Mouse (Mus musculus): Measurements from ENCODE around the gene Gpc6.
A peak's percentile ranks its signal among the peaks of the same experiment; 100 is the strongest.

The Gpc6 gene

DNA sequence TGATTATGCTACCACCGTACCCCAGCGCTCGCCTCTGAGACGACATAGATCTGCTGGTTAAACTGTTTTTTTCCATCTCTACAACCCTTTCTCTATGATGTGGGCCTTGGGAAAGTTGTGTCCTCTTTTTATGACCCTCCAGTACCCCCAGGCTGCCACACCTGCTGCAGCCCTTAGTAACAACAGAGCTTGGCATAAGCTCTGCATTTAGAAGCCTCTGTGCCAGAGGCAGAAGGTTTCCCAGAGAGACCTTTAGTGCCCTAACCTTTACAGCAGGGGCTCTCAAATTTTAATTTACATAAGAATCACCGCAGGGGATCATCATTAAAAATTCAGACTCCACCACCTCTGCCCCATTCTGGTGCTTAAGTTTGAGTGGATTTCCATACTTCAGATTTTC is 875.3 kb downstream of the Gpc6 start:
- no peak for DNase-seq (ENCODE audit: low read depth)

DNA sequence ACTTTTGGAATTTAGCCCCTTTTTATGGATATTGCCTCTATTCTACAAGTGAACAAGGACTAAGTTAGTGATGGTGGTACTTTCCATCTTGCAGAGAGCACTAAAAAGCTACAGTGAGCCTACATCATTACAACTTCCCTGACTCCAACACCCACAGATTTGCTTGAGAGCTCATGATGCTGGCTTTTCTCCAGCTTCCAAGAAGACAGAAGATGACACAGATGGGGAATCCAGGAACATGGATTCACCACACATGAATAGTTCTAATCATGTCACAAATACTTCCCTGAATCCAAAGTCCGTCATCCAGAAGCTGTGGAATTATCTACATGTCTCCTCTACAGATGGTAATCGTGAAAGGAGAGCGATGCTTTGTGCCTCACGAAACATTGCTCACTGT is 882.7 kb downstream of the Gpc6 start:
- no peak for DNase-seq (ENCODE audit: low read depth)

DNA sequence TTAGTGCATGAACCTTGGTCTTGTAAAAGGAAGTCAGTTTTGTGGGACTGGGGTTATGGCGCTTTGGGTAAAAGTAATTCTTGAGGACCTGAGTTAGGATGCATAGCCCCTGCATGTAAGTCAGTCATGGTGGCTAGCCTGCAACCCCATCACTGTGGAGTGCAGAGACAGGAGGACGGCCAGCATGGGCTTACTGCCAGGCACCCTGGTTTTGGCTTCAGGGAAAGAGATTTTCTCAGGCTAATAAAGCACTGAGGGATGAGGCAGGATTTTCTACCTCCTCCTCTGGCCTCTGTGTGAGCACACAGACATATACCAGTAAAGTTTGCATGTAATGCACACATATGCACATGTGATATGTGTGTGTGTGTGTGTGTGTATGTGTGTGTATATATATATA is 883.2 kb downstream of the Gpc6 start:
- no peak for DNase-seq (ENCODE audit: low read depth)

- DNase-seq (ENCODE audit: low read depth): no peak
Measured at GRCm38 (mm10) chr14:117810321-117811270, 885.5 kb downstream of the Gpc6 start.

GRCm38 (mm10) chr14:117813473-117813872 is 888.4 kb downstream of the Gpc6 start:
- no peak for DNase-seq (ENCODE audit: low read depth)

DNA sequence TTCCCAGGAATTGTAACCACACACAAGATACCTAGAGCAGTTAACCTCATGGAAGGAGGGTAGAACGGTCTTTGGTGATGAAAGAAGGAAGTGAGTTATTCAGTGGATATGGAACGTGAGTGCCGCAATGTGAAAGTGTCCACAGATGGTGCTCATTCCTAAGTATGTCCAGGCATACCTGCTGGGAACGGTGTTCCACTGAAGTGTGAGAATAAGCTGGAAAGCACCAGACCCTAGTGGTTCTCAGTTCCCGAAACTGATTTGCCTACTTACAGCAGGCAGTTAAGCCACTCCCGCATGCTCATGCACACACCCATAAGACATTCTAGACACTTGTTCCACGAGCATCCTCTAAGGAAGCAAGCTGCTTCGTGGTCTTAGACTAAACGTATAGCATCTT is 890.9 kb downstream of the Gpc6 start:
- no peak for DNase-seq (ENCODE audit: low read depth)

DNA sequence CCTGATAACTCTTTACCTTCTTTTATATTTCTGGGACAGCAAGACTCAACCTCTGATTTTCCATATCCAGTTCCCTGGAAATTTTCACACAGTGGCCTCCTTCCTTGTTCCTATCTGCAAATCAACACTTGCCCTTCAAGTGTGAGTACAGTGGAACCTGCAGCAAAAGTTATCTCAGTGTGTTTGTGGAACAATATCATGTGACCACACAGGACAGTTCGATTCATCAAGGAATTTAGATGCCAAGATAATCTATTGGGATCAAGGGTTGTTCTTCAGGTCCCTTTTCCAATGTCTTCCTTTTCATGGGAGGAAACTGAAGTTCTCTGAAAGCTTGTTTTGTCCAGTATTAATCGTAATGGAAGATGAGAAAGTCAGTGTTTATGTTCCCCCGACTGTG is 891.6 kb downstream of the Gpc6 start:
- DNase-seq (ENCODE audit: low read depth): no peak

GRCm38 (mm10) chr14:117817196-117817595 is 892.1 kb downstream of the Gpc6 start:
- no peak for DNase-seq (ENCODE audit: low read depth)

DNA sequence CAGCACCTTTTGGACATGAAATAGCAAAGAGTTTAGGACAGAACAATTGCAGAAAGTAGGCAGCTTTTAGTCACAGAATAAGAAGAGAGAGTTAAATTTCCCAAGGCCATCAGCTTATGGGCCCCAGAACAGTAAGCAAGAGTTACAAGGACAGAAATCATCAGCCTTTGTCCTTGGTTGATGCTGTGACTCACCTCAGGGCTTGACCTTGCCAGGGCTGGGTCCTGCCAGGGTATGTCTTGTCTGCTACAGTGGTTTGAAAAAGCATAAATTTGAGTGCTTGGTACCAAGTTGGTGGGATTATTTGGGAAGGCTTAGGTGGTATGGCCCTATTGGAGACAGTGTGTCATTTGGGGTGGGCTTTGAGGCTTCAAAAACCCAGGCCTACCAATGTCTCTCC is 899.4 kb downstream of the Gpc6 start:
- DNase-seq (ENCODE audit: low read depth): no peak

DNA sequence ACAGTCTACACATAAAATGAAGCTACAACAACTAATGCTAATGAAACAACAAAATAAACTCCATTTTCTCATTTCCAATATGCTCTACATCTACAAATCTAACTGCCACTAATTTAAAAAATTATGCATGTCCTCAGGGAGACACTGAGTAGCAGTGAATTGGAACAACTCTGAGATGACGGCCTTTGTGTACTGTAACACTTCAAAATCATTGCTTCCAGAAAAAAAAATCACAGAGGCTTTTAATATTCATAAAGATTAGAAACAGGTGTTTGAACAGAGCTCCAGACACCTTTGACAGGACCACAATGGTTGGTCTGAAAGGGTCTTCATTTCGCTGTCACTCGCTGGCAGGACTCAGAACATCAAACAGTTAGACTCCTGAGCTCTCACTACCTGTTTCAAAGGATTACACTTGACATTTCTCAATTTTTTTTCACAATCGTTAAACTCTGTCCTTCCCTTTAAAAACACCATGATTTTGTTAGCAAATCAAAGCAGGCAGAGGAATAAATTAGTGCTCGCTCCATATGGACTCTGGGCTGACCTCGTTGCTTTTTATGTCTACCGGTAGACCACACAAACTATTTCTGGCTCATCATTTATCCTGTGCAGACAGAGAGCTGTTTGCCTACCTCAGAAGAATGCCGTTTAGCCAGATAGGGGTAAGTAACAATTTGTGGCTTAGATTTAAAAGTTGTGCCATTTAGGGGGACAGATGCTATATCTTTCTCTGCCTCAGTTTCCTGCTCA is 901.4 kb downstream of the Gpc6 start:
- no peak for DNase-seq (ENCODE audit: low read depth)

- DNase-seq (ENCODE audit: low read depth): no peak
Measured at GRCm38 (mm10) chr14:117831267-117831666, 906.2 kb downstream of the Gpc6 start.

- peak; percentile 31 for DNase-seq (ENCODE audit: low read depth)
Measured at GRCm38 (mm10) chr14:117831731-117832130, 906.6 kb downstream of the Gpc6 start.

- no peak for DNase-seq (ENCODE audit: low read depth)
Measured at GRCm38 (mm10) chr14:117835506-117835905, 910.4 kb downstream of the Gpc6 start.

DNA sequence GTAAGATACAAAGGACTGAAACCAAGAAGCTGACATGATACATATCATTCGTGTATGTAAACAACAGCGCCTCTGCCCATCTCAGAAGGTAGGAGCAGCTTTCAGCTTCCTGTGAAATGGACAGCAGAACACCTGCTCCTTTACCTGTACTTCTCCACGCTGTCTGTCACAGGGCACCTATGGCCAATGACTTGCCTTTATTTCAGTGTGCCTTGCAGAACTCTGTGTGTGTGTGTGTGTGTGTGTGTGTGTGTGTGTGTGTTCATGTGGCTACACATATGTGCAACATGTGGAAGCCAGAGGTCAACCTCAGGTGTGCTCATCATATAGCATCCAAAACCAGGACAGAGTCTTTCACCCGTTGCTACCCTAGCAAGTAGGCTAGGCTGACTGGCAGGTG is 911.9 kb downstream of the Gpc6 start:
- no peak for DNase-seq (ENCODE audit: low read depth)

DNA sequence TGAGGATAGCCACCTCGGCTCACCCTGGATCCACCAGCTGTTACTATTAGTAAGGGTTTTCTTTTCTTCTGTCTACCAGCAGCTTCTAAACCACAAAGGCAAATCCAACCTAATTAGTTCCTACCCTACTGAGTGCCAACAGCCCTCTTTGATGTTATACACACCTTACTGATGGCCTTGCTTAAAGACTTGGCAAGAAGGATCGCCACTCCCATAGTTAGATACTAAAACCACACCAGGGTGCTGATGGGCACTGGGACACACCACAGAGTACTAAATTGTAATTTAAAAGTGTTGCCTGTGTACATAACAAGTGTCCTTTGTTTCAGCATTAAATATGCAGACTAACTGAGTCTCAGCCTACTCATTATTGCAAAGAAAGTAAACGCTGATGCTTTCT is 912.6 kb downstream of the Gpc6 start:
- no peak for DNase-seq (ENCODE audit: low read depth)

DNA sequence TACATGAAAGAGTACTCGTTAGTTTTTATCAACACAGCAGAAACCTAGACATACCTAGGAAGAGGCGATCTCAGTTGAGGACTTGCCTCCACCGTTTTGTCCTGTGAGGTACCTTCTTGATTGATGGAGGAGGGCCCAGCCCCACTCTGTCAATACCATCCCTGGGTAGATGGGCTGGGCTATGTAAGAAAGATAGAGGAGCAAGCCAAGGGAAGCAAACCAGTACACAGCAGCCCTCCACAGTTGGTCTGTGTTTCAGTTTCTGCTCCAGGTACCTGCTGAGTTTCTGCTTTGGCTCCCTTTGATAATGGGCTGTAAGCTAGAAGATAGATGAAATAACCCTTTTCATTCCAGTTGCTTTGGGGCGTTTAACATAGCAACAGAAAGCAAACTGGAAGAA is 916.1 kb downstream of the Gpc6 start:
- DNase-seq (ENCODE audit: low read depth): no peak

- peak; percentile 46 for DNase-seq (ENCODE audit: low read depth)
Measured at GRCm38 (mm10) chr14:117841797-117842553, 916.9 kb downstream of the Gpc6 start.

GRCm38 (mm10) chr14:117849591-117850505 is 924.7 kb downstream of the Gpc6 start:
- DNase-seq (ENCODE audit: low read depth): no peak

DNA sequence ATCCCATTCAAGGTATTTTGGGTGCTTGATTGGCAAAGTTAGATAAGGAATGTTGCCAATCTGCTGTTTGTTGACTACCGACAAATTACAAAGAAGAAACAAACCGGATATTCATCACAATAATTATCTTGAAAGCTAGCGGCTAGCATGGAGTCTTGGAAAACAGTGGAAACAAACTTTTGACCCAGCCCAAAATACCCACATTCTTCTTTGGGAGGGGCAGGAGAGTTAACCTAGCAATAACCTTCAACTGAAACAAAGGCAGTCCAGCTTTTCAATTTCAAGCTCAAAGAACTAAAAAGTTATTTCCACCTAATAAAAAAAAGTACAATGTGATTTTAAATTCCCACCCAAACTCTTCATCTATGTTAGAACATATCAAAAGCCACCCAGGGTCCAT is 927.2 kb downstream of the Gpc6 start:
- no peak for DNase-seq (ENCODE audit: low read depth)

GRCm38 (mm10) chr14:117852842-117853241 is 927.7 kb downstream of the Gpc6 start:
- no peak for DNase-seq (ENCODE audit: low read depth)

DNA sequence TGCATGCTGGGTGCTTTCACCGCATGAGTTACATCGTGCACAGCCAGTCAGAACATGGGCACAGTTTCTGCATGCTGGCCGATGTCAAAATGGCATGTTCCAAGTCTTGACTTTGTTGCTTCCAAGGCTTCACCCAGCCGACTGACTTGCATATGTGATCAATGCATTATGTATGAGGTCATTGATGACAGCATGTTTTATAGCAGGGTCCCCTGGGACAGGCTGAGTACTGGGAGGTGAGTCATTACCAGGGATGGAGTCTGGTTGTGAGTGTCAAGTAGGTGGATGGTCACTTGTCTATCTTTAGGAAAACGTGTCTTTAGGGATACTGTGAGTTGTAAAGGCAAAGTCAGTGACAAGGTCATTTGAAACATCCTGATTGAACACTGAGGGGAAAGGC is 929.4 kb downstream of the Gpc6 start:
- peak; percentile 19 for DNase-seq (ENCODE audit: low read depth)
